Mouse (Mus musculus) myocyte (in vitro differentiated cells): Measurements from ENCODE around the gene Coq8a.

Experiments used
- CEBPB ChIP-seq: IDR thresholded peaks from 2 replicates; pipeline ENCODE4 v1.6.1; 2011; ENCODE audit warnings: mild to moderate bottlenecking, moderate library complexity; ENCODE audit not compliant: poor library complexity, insufficient read depth, severe bottlenecking
- E2F4 ChIP-seq: IDR thresholded peaks from one replicate; pipeline ENCODE4 v1.6.1; 2011; ENCODE audit warnings: mild to moderate bottlenecking, control low read depth, moderate library complexity; ENCODE audit not compliant: insufficient read depth
- MAX ChIP-seq: IDR thresholded peaks from one replicate; pipeline ENCODE4 v1.6.1; 2011; ENCODE audit warnings: low read depth, mild to moderate bottlenecking, control low read depth
- MYOD1 ChIP-seq, 3 experiments: IDR thresholded peaks; one replicate each; pipeline ENCODE4 v1.6.1; 2011; ENCODE audit warnings: control low read depth in 2 of 3, low read depth in 2 of 3, mild to moderate bottlenecking in 2 of 3, moderate library complexity in 1 of 3; ENCODE audit not compliant: insufficient read length in 2 of 3, control insufficient read depth in 1 of 3
- MYOG ChIP-seq, 3 experiments: IDR thresholded peaks; one replicate each; pipeline ENCODE4 v1.6.1; 2011; ENCODE audit warnings: control low read depth in 2 of 3, low read depth in 2 of 3, mild to moderate bottlenecking in 2 of 3; ENCODE audit not compliant: insufficient read length in 2 of 3, control insufficient read depth in 1 of 3, insufficient read depth in 1 of 3
- POLR2A ChIP-seq: IDR thresholded peaks from one replicate; pipeline ENCODE4 v1.6.1; 2011; ENCODE audit warnings: low read depth, mild to moderate bottlenecking, control low read depth, moderate library complexity; ENCODE audit not compliant: insufficient read length
- POLR2AphosphoS2 ChIP-seq: IDR thresholded peaks from one replicate; pipeline ENCODE4 v1.6.1; 2011; ENCODE audit warnings: low read depth, control low read depth; ENCODE audit not compliant: insufficient read length
- SRF ChIP-seq: IDR thresholded peaks from one replicate; pipeline ENCODE4 v1.6.1; 2011; ENCODE audit warnings: low read depth; ENCODE audit not compliant: control insufficient read depth, insufficient read length
- TCF12 ChIP-seq: IDR thresholded peaks from one replicate; pipeline ENCODE4 v1.6.1; 2011; ENCODE audit warnings: mild to moderate bottlenecking, control low read depth; ENCODE audit not compliant: poor library complexity, insufficient read depth, severe bottlenecking
- USF1 ChIP-seq: IDR thresholded peaks from one replicate; pipeline ENCODE4 v1.6.1; 2011; ENCODE audit warnings: low read depth, mild to moderate bottlenecking, control low read depth, moderate library complexity

GRCm38 (mm10) chr1:180179840-180180239 is 19.6 kb downstream of the Coq8a start:
- no peak for TF ChIP-seq POLR2A
- no peak for TF ChIP-seq MYOD1 (IDR thresholded peaks at IDR 0.05; ENCODE audit: control insufficient read depth in 1 of 3, insufficient read length in 2 of 3, low read depth in 2 of 3)
- TF ChIP-seq MAX = no peak
- TF ChIP-seq MYOG (IDR thresholded peaks at IDR 0.05; ENCODE audit: control insufficient read depth in 1 of 3, insufficient read depth in 1 of 3, insufficient read length in 2 of 3, low read depth in 2 of 3) = no peak
- no peak for TF ChIP-seq POLR2AphosphoS2
- TF ChIP-seq TCF12 = no peak
- TF ChIP-seq CEBPB = no peak
- TF ChIP-seq E2F4 = no peak
- no peak for TF ChIP-seq USF1
- no peak for TF ChIP-seq SRF
